Mouse (Mus musculus) layer of hippocampus, adult 9-11 months (tissue): ENCODE results near the gene Larp1b.

Source experiments
- DNase-seq: peaks from one replicate; pipeline ENCODE4 v3.0.0; 2022

Larp1b gene

DNA sequence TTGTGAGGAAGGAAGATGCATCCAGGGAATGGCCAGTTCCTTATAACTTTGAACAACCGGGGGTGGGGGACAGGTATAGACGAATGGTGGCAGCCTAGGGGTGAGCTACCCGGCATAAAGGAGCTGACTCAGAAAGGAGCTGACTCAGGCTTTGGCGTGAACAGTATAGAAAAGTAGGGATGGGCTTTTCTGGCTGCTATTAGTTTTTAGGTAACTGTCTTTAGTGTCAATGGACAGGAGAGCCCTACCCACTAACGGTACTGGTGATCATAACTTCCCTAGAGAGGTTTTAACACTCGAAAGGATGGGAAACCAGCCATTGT, 134.1 kb downstream of the Larp1b start:
- DNase-seq: no peak

GRCm38 (mm10) chr3:41084421-41084820, 134.8 kb downstream of the Larp1b start:
- DNase-seq: no peak

- no peak for DNase-seq
These were observed 137.4 kb downstream of the Larp1b start for GRCm38 (mm10) chr3:41087071-41087470.
